Mouse (Mus musculus) c-Kit-negative CD71-positive TER-119-positive erythroid progenitor cells, embryonic 14.5 days (primary cell): ENCODE data around the gene Zfp536.

ENCODE experiments used
- DNase-seq: peaks from one replicate; pipeline ENCODE4 v3.0.0-alpha.2; 2013; ENCODE audit warnings: low read depth, low spot score

Zfp536 gene

DNA sequence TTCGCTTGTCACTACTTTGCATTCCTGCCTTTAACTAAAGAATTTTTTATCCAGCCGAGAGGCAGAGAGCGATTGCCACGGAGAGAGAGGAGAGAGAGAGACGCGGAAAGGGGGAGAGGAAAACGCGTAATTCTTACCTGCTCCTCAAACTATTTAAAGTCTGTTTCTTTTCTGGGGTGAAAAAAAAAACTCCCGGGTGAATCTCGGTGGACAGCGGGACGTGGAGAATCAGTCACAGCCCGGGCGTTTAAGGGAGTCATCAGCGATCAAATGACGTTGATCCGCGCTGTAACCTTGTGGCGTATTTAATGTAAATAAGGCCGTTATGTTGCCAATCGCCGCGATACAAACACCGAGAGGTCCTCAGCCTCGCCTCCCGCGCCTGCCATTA lies at the start of gene Zfp536:
Gene Zfp536 (minus strand): TSS at position 330 of the 391 bp plus-strand sequence.
- no peak for DNase-seq

DNA sequence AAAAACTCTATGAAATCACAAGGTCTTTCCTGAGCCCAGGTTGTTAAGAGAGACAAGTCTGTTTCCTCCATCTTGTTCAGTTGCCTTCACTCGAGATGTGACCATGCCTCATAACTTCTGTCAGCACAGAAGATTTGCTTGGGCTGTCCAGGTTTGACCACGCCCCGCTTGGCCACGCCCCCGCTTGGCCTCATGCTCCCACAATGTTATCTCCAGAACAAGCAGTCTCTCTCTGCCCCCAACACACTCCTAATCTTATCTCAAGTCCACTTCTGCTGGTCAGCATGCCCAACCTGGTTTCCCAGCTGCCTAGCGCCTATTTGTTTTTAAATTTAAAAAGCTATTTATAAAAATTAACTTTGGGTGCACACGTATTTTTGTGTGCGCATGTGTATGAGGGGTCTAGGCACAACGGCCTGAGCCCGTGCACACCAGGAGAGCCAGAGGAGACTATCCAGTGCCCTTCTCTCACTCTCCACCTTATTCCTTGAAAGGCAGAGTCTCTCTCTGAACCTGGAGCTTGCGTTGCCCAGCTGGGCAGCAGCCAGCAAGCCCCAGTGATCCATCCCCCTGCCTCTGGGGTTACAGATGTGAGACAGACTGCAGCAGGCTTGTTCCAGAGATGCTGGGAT lies 47.3 kb upstream of the Zfp536 start:
- no peak for DNase-seq

DNA sequence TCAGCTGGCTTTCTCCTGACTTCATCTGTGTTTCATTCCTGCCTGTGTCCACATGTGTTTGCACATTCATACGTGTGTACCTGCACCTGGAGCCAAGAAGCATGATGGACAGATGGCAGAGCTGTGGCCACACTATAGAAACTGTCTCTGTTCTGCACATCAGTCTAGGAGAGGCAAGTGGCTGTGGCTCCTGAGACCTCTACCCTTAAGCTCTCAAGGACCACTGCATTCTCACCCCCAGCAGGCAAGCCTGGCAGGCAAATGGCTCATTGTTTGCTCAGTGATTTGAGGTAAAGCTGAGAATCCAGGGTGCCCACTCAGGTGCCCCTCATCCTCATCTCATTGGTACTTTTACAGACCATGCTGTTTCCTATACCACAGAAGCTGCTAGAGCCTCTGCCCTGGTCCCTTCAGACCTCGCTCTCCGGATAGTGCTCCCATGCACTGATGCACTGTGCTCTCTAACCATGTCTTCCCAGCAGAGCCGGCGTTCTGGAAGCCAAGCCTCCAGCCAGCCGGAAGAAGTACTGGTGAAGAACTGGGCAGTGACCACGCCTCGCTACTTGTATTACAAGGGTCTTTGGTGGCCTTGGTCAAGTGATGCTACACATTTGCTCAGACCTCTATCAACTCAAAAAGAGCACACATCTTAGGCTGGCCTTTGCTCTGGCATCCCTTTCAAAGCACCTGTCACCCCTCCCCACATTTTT lies 45.3 kb upstream of the Zfp536 start:
- DNase-seq, result no peak

DNA sequence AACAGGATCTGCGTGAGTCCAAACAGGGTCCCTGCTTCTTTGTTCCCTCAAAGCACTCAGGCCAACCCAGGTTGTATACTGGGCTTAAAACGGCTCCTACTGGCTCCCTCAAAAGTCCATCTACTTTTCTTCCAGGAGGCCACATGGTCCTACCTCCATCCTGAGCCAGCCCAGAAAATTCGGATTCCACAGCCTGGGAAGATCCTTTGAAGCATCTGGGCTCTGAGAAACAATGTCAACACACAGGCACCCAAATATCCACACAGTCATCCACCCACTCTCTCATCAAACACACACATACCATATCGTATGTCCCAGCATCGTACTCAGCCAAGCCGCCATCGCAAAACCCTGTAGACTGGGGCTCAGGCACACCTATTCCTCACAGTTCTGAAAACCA lies 43.5 kb upstream of the Zfp536 start:
- DNase-seq, result no peak

DNA sequence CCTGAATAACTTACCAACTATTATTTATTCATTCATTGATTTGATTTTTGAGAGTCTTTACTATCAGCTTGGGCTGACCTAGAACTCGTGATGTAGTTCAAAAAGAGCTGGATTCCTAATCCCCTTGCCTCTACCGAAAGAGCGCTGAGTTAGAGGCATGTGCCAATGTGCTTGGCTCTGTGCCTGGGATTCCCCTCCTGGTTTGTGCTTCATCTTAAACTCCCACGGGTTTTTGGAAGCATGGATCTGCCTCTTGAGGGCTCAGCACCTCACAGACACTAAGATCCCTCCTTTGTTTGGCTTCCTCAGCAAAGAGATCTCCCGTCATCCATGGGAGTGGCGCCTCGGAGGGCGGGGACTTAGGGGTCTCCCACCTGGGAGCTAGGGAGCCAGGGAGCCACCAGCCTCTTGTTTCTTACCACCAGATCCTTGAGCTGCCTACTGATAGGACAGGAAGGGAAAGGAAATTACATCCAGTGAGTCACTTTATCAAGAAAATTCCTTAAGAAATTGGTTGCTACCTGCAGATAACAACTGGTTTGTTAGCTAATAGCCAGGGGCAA lies 41.5 kb upstream of the Zfp536 start:
- no peak for DNase-seq

DNA sequence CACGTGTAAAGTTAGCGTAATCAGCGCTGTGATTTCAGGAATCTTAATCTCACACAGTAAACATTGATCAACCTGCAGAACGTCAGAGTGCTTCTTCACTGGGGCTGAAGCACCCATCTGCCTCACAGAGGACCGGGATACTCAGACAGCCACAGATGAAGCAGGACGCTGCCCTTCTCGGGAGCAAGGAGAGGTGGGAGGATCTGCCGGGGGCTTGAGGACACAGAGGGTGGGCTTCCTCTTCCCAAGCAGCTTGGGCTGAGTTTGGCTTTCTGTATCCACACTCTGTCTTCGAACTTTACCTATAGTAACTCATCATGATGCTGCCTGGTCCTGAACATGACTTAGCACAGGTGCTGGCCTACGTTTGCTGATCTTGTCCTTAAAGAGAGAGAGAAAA lies 40.2 kb upstream of the Zfp536 start:
- no peak for DNase-seq

DNA sequence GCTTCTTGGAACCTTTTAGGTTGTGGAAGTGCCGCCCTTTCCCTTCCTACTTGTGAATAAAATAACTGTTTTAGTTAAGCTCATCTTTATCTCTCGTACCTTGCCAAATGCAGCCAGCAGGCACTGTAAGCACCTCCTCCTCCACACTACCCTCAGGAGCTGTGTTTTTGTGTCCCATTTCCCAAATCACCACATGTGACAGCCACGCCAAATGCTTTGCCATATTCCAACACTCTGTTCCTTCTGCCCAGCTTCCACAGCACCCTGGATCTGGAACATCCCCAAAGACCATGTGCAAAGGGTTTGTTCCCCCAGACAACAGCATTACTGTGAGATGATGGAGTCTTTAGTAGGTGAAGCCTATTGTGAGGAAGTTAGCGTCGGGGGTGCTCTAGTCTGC lies 36.5 kb upstream of the Zfp536 start:
- DNase-seq, result no peak

DNA sequence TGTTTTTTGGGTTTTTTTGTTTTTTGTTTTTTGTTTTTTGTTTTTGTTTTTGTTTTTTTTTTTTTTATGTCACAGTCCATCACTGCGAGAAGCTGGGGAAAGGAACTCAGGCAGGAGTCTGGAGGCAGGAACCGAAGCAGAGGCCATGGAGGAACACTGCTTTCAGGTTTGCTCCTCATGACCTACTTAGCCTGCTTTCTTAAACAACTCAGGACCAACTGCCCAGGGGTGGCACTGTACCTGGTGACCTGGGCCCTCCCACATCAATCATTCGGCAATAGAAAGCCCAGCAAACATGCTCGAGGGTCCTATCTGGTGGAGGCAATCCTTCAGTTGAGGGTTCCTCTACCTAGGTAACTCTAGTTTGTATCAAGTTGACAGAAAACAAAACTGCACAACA lies 35.6 kb upstream of the Zfp536 start:
- no peak for DNase-seq

DNA sequence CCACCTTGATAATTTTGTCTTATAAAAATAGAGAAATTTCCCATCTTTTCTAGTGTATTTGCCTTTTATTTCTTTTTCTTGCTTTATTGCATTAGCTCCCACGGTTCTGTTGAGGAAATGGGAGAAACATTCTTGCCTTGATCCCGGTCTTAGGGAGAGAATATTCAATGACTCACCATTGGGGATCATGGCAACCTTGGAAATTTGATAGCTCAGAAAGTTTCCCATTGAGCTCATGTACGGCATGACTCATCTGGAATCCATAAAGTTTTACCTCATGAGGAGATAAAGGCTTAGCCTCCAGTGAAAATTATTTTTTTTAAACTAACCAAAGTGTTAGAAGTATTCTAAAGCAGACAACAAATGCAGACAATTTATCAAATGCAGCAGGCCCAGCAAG lies 27.7 kb upstream of the Zfp536 start:
- no peak for DNase-seq

DNA sequence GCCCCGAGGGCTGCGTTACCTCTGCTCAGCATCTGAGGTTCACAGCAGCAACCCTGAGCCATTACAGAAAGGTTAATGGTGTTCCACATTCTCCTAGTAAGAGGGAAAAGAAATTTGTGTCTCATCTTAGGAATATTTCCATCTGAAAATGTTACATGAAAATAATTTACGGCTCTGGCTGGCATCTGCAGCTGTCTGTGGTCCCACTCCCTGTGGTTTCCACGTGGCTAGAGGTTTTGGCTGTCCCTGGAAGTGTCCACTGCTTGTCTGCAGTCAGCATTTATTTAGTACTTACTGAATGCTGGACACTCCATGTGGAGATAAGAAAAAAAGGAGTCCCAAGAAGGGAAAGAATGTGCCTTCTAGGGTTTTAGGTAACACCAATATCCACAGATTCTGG lies 15.3 kb upstream of the Zfp536 start:
- DNase-seq, result no peak

DNA sequence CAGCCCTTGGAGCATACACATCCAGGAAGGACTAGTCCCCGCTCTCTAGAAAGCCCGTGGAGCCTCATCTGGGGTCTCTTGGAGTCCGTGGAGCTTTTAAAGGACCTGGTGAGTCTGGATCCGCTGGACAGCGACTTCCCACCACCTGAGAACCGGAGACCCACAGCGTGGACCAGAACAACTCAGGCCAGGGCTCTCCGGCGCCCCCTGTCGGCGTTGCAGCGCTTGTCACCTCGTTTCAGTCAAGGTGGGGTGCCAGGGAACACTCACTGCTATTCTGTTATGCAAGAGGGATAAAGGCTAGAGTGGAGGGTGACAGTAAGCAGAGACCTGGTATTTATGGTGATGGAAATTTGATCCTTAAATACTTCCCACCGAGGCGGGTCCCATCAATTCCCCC lies 2.1 kb upstream of the Zfp536 start:
- DNase-seq, result no peak

DNA sequence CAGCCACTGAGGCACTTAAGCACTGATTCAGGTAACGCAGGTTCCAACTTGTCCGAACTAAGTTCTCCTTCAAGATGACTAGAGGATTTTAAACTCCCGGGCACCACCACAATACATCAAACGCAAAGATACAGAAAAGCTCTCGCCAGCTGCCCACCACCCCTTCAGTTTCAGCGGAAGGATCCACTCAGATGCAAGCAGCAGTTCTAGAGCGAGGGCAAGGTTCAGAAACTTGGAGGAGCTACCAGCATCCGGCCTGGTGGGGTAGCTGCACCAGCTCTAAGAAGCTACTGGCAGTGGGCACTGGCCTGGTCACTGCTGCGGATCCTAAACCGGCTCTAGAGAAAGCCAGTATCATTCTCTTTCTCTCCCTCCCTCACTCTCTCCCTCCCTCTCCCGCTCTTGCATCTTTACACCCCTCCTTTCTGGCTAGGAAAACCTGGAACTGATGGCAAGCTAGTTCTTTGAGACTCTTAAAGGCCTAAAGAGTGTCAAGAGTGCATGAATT lies 1.1 kb upstream of the Zfp536 start:
- DNase-seq, result no peak

DNA sequence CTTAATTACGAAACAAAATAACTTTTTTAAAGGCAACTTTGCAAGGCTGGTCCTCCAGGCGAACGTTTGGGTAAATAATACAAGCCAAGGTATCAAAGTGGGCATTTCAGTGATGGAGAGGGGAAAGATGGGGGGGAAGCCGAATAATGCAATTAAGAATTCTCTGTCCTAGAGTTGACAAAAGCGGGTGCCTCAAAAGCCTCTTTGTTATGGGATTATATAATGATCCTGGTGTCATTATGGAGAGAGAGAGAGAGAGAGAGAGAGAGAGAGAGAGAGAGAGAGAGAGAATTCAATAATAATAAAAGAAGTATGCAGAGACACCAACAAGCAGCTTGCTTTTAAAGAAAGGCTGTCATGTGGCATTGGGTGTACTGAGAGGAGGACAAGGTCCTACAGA lies 465 bp upstream of the Zfp536 start:
- DNase-seq, result no peak

DNA sequence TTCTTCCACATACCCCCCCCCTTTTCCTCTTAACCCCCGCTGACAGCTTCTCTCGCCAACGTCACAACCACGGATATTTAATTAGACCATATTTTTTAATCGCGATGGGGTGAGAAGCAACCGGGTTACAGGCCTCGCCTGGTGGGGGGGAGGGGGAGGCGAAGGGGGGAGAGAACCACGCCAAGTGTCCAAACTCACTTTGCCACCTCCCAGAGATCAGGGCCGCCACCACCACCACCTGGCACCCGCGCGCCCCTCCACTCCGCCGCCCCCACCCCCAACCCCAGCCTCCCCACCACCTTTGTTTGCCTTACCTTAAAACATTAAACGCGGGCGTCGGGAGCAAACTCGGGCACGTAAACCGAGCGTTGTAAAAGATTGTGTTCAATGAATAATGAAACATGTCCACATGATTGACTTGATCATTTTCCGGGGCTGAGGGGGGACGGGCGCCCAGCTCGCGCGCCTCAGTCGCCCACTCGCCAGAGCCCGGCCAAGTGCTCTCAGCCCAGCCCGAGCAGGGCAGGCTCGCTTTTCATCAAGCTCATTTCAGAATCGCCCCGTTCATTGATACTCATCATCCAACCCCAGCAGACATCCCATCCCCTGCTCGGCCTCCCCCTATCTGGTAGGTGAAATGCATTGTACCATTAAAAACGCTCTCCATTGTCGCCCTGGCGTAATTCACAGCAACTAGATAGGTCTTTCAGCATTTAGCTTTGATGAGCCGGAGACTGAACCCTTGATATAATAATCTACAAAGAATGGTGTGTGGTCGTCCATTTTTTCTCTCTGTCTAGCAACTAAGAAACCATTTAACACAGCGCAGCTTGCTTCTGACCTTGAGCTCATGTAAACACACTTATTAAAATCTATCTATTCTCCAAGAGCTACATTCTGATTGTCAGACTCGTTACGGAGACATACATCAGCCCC lies 797 bp downstream of the Zfp536 start:
- no peak for DNase-seq

DNA sequence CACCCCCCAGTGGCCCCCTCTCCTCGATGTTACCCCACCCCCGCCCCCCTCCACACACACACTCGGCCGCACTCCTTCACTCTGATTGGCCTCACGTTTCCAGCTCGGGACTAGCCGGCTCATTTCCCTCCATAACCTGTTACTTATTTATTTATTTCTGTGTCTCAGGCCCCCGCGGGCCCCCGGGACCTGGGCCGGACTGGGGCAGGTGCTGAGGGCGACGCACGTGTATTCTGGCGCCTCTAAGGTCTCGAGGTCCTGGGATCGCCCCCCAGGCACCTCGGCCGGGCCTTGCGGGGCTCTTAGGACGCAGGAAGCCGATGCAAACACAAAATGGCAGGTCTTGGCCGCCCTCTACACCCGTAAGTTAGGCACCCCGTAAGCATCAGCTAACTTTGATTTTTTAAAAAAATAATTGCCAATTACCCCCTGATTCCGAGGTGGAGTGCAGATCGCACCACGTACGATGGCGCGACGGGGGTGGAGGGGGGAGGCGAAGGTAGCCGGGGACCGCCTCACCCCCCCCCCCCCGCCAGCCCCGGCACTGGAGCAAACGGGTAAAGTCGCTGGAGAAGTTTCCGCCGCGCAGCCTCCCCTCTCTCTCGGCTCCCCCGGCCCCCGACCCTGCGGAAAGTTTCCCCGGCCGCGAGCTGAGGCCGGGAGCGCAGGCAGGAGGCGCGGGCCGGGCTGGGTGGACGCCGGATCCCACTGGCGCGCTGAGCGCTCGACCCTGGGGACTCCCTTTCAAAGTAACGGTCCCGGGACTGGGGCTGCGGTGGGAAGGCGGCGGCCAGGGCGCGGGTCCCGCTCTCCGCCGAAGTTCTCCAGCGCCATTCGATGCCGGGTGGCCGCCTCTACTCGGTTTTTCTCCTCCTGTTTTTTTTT lies 1.7 kb downstream of the Zfp536 start:
- no peak for DNase-seq

DNA sequence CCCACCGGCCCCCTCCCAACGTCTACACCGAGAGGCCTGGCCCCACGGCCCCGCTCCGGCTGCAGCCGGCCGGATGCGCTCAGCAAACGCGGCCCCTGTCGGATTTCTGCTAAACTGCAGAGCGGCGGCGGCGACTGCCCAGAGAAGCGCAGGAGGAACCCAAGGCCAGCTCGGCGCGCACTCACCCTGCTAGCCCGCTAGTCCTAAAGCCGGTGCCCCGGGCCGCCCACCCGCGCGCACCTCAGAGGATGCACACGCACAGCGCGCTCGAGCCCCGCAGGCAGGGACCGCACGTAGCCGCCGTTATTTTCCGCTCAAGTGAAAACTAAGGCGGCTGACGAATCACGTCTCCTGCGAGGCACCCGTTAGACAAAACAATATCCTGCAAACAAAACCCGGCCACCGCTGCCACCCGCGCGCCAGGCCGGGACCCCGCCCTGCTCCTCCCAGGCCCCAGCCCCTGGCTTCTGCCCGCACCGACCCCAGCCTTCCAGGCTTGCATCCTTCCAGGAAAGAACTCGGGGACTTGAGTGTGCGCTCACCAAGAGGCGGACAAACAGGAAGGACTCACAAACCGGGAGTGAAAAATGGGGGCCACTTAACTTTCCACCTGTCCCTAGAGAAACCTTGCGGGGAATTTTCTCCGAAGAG lies 2.9 kb downstream of the Zfp536 start:
- no peak for DNase-seq

DNA sequence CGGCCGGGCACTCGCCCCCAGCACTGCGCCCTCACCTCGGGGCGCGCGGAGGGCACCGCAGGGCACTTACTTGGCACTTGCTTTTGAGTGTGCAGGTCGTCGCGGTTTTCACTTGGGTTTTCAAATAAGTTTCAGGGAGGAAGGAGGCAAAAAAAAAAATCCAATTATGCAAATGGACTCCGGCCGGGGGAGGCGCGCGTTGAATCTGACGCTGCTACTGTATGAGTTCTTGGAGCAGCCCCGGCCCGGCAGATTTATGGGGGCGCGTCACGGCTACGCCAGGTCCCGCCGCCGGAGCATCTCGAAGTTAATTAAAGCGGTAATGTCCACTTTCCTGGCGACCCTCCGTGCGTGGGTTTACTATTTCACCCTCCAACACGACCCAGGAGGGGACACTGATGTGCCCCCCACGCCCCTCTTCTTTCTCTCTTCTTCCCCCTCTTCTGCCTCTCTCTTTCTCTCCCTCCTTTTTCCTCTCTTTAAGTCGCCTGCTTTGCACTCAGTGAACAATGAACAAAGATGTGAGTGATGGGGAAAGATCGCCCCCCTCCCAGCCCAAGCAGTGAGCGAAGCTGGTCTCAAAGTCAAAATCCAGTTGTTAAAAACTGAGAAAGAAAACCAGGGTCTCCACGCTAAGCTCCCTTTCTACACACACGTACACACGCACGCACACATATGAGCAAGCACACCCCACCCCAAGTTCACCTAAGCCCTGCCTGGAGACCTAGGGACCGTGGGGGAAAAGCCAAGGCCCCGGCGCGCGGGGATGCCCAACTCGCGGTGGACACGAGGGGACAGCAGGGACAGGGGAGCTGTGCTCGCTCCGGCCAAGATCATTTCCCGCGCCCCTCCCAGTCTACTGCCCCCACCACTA lies 3.7 kb downstream of the Zfp536 start:
- DNase-seq, result no peak

DNA sequence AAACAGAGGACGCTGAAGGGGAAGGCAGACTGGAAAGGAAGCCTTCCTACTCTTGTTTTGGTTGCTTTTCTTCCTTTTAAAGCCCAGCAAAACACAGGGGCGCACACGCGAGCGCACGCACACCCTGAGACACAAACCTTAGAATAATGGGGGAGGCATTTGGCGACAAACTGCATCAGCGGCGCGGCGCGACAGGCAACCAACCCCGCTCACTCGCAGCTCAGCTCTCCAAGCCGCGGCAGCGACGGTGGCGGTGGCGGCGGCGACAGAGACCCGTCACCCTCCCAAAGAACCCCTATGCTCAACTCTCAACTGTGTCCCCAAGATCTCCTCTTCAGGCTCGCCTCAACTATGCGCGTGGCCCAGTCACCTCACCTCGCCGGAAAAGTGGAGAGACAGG lies 4.4 kb downstream of the Zfp536 start:
- no peak for DNase-seq

DNA sequence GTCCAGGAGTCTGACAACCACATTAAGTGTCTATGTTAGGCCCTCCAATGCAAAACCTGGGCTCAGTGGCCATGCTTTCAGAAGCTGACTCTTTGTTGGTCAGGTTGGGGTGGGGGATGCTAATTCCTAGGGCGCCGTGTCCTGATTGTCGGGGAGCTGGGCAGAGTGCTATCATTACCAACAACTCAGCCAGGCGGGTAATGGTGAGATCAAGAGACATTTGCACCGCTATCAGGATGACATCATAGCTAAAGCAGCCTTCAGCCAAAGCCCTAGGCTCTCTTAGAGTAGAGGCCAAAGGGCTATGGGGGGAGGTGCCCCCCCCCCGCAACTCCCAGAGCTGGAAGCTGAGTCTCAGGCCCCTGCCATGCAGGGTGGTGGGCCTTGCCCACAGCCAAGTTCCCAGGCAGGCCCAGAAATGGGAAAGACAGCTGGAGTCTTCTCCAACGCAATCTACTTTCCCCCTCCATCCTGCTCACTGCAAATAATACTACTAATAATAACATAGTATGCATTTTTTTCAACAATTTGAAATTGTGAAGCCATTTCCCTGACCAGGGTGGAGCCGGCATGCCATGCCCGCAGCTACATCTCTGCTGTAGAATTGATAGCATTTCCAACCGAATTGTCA lies 5.0 kb downstream of the Zfp536 start:
- no peak for DNase-seq
